Mouse (Mus musculus) Muller cell, postnatal 12 days (primary cell): ENCODE measurements at regions not wholly inside any gene's neighbourhood (a gene's known extent, or its start where the extent isn't known, plus 50 kb on each side); places are given as distances from the start of the nearest gene placed in this dataset.

Source experiments
- DNase-seq: peaks from one replicate; pipeline ENCODE4 v3.0.0-alpha.2; 2015; ENCODE audit errors: inconsistent ontology term

GRCm38 (mm10) chr4:64812812-64813211 is 311.2 kb upstream of the Pappa start:
- DNase-seq, result no peak

- no peak for DNase-seq
Measured at GRCm38 (mm10) chr4:64832882-64833281, 291.1 kb upstream of the Pappa start.

GRCm38 (mm10) chr4:64874521-64874920 is 249.5 kb upstream of the Pappa start:
- DNase-seq, result no peak

- no peak for DNase-seq
Measured at GRCm38 (mm10) chr4:64876924-64877323, 247.1 kb upstream of the Pappa start.

- peak; percentile 48 for DNase-seq
Measured at GRCm38 (mm10) chr4:64897935-64898334, 226.0 kb upstream of the Pappa start.

GRCm38 (mm10) chr4:64901091-64901845 is 222.7 kb upstream of the Pappa start:
- DNase-seq, result peak; percentile 47

- DNase-seq, result peak; percentile 28
Measured at GRCm38 (mm10) chr4:64923751-64924150, 200.2 kb upstream of the Pappa start.

- DNase-seq, result no peak
Measured at GRCm38 (mm10) chr4:64928553-64928952, 195.4 kb upstream of the Pappa start.

- no peak for DNase-seq
Measured at GRCm38 (mm10) chr4:64945547-64945946, 178.4 kb upstream of the Pappa start.

- DNase-seq, result peak; percentile 26
Measured at GRCm38 (mm10) chr4:64952651-64953050, 171.3 kb upstream of the Pappa start.

- DNase-seq, result no peak
Measured at GRCm38 (mm10) chr4:64958843-64959242, 165.1 kb upstream of the Pappa start.

GRCm38 (mm10) chr4:64961796-64962195 is 162.2 kb upstream of the Pappa start:
- DNase-seq, result no peak
